Mouse (Mus musculus): ENCODE data around the gene Mrtfb.

Gene Mrtfb

GRCm38 (mm10) chr16:13255855-13256635, at the start of gene Mrtfb:
Gene Mrtfb (plus strand): TSS chr16:13256481.
- peak; percentile 82 for DNase-seq (ENCODE audit: low read depth, low spot score)

- no peak for DNase-seq (ENCODE audit: low read depth, low spot score)
These were observed 48.6 kb upstream of the Mrtfb start for GRCm38 (mm10) chr16:13207649-13208048.

- DNase-seq (ENCODE audit: low read depth, low spot score) = no peak
These were observed 48.2 kb upstream of the Mrtfb start for GRCm38 (mm10) chr16:13208087-13208486.

DNA sequence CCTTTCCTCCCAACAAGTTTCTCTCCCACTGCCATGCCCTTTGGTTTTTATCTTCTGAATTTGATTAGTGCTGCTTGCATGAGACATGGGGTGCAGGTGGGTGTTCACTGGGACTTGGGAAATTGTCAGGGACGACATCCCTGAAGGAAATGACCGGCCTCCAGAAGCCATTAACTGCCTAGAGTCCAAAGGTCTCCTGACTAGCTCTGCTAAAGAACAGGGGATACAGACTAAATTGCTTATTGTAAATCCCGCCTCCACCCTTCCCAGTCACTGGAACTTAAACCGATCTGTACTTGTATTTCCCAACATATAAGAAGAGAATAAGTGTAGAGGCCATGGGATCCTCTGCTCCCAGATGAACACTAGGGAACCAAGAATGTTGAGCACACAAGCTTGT, 43.5 kb upstream of the Mrtfb start:
- no peak for DNase-seq (ENCODE audit: low read depth, low spot score)

GRCm38 (mm10) chr16:13216116-13216952, 39.9 kb upstream of the Mrtfb start:
- no peak for DNase-seq (ENCODE audit: low read depth, low spot score)

- no peak for DNase-seq (ENCODE audit: low read depth, low spot score)
These were observed 38.3 kb upstream of the Mrtfb start for GRCm38 (mm10) chr16:13217951-13218350.

DNA sequence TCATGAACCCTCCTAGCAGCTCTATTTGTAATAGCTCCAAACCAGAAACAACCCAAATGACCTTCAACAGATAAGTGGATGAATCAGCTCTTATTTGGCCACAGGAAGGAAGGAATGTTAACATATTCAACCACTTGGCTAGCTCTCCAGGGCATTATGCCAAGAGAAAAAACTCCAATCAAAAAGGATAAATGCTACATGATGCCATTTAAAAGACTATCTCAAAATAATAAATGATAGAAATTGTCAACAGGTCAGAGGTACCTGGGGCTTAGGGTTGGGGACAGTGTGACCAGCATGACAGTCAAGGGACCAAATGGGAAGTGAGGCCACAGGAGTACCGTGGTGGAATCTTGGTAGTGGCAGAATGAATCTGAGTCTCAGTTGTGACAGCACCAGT, 34.8 kb upstream of the Mrtfb start:
- DNase-seq (ENCODE audit: low read depth, low spot score) = no peak

GRCm38 (mm10) chr16:13232043-13232442, 24.2 kb upstream of the Mrtfb start:
- no peak for DNase-seq (ENCODE audit: low read depth, low spot score)

GRCm38 (mm10) chr16:13232912-13233802, 23.1 kb upstream of the Mrtfb start:
- DNase-seq (ENCODE audit: low read depth, low spot score) = no peak

DNA sequence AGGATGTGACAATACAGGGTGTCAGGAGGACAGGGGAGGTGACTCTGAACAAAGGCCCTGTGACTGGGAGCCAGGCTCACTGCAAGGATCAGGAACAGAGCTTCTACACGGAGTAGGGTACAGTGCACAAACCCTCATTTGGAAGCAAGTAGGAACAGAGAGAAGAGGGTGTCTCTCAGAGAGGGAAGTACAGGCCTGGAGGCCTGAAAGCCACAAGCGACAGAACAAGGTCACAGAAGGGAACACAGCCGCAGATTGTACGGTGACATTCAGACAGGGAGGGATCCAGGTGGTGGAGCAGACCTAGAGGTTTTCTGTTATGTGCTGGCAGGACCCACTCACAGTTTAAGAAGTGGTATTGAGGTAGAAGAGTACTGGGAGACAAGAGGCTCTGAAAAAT, 17.2 kb upstream of the Mrtfb start:
- no peak for DNase-seq (ENCODE audit: low read depth, low spot score)

- DNase-seq (ENCODE audit: low read depth, low spot score) = no peak
These were observed 16.7 kb upstream of the Mrtfb start for GRCm38 (mm10) chr16:13239544-13239943.

DNA sequence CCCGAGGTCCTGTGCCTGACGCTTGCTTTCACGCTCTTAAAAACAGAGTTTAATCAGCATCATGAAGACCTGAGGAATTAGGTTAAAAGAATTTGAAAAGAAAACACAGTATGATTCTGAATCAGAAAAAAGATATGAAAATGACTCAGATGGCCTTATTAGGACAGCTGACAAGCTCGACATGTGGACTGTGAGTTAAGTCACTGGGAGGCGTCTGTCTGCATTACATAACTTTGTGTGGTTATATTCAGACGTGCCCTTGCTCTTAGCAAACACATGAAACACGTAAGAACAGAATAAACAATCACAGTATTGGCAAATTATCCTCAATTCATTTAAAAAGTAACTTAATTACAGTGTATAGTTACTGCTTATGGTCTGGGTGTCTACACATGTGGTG, 16.0 kb upstream of the Mrtfb start:
- DNase-seq (ENCODE audit: low read depth, low spot score) = no peak

- no peak for DNase-seq (ENCODE audit: low read depth, low spot score)
These were observed 10.6 kb upstream of the Mrtfb start for GRCm38 (mm10) chr16:13245658-13246057.

GRCm38 (mm10) chr16:13246855-13247254, 9.4 kb upstream of the Mrtfb start:
- no peak for DNase-seq (ENCODE audit: low read depth, low spot score)

GRCm38 (mm10) chr16:13250061-13250460, 6.2 kb upstream of the Mrtfb start:
- DNase-seq (ENCODE audit: low read depth, low spot score) = no peak

- peak; percentile 12 for DNase-seq (ENCODE audit: low read depth, low spot score)
These were observed 616 bp downstream of the Mrtfb start for GRCm38 (mm10) chr16:13256667-13257527.

DNA sequence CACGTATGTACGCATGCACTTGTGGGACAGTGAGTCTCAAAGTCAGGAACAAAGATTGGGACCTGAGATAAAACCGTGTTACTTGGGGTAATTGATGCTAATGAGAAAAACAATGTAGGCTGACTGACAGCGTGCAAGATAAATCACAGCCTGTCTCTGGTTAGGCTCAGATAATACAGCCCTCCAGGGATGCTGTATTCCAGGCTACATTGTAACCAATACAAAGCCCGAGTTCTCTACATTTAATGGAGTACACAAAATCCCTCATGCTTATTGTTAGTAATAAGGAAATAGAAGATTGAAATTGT, 1.2 kb downstream of the Mrtfb start:
- DNase-seq (ENCODE audit: low read depth, low spot score) = peak; percentile 8

- peak; percentile 19 for DNase-seq (ENCODE audit: low read depth, low spot score)
These were observed 2.7 kb downstream of the Mrtfb start for GRCm38 (mm10) chr16:13259026-13259425.

DNA sequence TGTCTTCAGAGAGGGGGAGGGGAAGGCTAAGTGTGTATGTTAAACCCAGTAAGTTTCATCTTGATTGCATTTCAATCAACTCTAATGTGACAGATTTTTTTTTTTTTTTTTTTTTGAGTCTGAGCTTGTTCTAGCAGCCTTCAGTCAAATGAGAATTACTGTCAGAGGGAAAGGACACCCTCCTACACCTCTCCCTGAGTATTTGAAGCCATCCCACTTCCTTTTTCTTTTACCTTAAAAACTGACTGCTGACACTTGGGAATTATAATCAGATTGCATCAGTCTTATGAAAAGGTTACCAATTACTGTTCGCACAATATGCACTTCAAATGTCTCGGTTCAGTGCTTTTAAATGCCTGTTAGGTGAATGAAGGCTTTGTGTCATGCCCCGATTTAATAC, 10.0 kb downstream of the Mrtfb start:
- DNase-seq (ENCODE audit: low read depth, low spot score) = no peak

GRCm38 (mm10) chr16:13267350-13267904, 11.1 kb downstream of the Mrtfb start:
- no peak for DNase-seq (ENCODE audit: low read depth, low spot score)

DNA sequence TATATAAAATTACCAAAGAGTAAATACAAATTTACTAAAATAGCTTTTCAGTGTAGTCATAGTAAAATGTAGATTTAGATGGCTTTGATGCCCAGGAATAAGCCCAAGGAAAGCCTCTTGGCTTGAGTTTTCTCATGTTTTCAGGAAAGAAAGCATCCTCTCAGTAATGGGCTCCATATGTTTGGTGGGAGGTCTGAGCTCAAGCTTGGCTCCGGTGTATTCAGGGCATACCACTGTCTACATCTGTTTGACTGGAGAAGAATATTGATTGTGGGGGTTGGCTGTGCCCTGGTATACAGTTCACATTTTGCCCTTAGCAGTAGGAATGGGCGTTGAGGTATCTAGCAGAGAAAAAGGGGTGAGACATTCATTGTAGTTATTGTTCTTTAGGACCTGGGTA, 13.1 kb downstream of the Mrtfb start:
- DNase-seq (ENCODE audit: low read depth, low spot score) = no peak

All from ES-CJ7 (cell line).